ENCODE assay signal across 11 mouse cellular contexts in genomic region chr17:17409601-17410000, GRCm38 (mm10). TPM values are rescaled to one million over a fixed set of nuclear protein-coding genes. Genes with fewer than 3 reads are reported as not detected.
DNase-seq lines count a peak whose midpoint lies in the region; ATAC-seq and TF ChIP-seq lines count a peak whose summit lies in the region.
"Had no signal": no experiment of that assay in that cellular context is flagged by ENCODE, and none has a peak within 500 bp of the region (broad histone marks: within the 10 kb centered on the region; RNA-seq: fewer than 3 reads in every experiment).

No protein-coding gene starts in this region.

- no peak overlapping the region for H3K4me3 ChIP-seq in embryonic facial prominence, embryonic 10.5 days
- H3K4me3 ChIP-seq in hindbrain, embryonic 15.5 days, result no peak overlapping the region
- no peak overlapping the region for H3K4me3 ChIP-seq in midbrain, postnatal 0 days (ENCODE audit: low read depth, low read length)
- H3K4me3 ChIP-seq in gastrocnemius, adult 2 months, result no peak overlapping the region
- H3K4me3 ChIP-seq in intestine, embryonic 16.5 days (ENCODE audit: low read length), result no peak overlapping the region
- H3K4me3 ChIP-seq: heart, embryonic 12.5 days; myocyte had no signal

- intact Hi-C loops in gastrocnemius, adult 2 months (cut with DNase I), result no loop called here

- TF ChIP-seq CTCF in midbrain, postnatal 0 days (IDR thresholded peaks at IDR 0.05), result no peak; the same call in 1 of the 2 replicates
- TF ChIP-seq CTCF in gastrocnemius, adult 2 months (IDR thresholded peaks at IDR 0.05), result no peak

- H3K4me2 ChIP-seq in hindbrain, embryonic 15.5 days, result no peak overlapping the region
- H3K4me2 ChIP-seq in midbrain, postnatal 0 days (ENCODE audit: low read depth, low read length, poor library complexity, severe bottlenecking), result no peak overlapping the region
- no peak overlapping the region for H3K4me2 ChIP-seq in intestine, embryonic 16.5 days (ENCODE audit: low read depth, low read length)
- H3K4me2 ChIP-seq: heart, embryonic 12.5 days had no signal

- H3K4me1 ChIP-seq in embryonic facial prominence, embryonic 10.5 days, result peaks cover 42% of the 10 kb centered on the region
- H3K4me1 ChIP-seq in hindbrain, embryonic 15.5 days (replicated peaks), result peaks cover 8% of the 10 kb centered on the region; the same call in 1 of the 2 replicates
- no peaks in the 10 kb centered on the region for H3K4me1 ChIP-seq in midbrain, postnatal 0 days (ENCODE audit: insufficient read depth, low read length)
- H3K4me1 ChIP-seq in intestine, embryonic 16.5 days (ENCODE audit: control insufficient read depth, insufficient read depth, low read length), result no peaks in the 10 kb centered on the region

- no peaks in the 10 kb centered on the region for H3K27me3 ChIP-seq in embryonic facial prominence, embryonic 10.5 days (replicated peaks; ENCODE audit: low read depth, poor library complexity, severe bottlenecking)
- no peaks in the 10 kb centered on the region for H3K27me3 ChIP-seq in hindbrain, embryonic 15.5 days
- H3K27me3 ChIP-seq in midbrain, postnatal 0 days (ENCODE audit: insufficient read depth, low read length), result no peaks in the 10 kb centered on the region
- H3K27me3 ChIP-seq in intestine, embryonic 16.5 days (replicated peaks; ENCODE audit: control insufficient read depth, insufficient read depth, low read length), result no peaks in the 10 kb centered on the region
- H3K27me3 ChIP-seq: heart, embryonic 12.5 days had no signal

- peaks cover 18% of the 10 kb centered on the region for H3K36me3 ChIP-seq in embryonic facial prominence, embryonic 10.5 days (replicated peaks)
- no peaks in the 10 kb centered on the region for H3K36me3 ChIP-seq in hindbrain, embryonic 15.5 days
- no peaks in the 10 kb centered on the region for H3K36me3 ChIP-seq in midbrain, postnatal 0 days (ENCODE audit: insufficient read depth, low read length)
- H3K36me3 ChIP-seq in intestine, embryonic 16.5 days (ENCODE audit: control insufficient read depth, insufficient read depth, low read length), result no peaks in the 10 kb centered on the region
- H3K36me3 ChIP-seq: G1E; heart, embryonic 12.5 days had no signal

- peak; percentile 3 for DNase-seq in kidney, postnatal 14 days
- no peak for DNase-seq in kidney, adult 18-20 months
- DNase-seq in embryonic facial prominence, embryonic 10.5 days (ENCODE audit: low spot score), result peak; percentile 46
- DNase-seq in midbrain, postnatal 0 days (ENCODE audit: low spot score), result peak; percentile 42
- no peak for DNase-seq in gastrocnemius, adult 2 months
- DNase-seq in adrenal gland, postnatal 25 days, result no peak

- H3K9ac ChIP-seq in hindbrain, embryonic 15.5 days, result no peak overlapping the region
- H3K9ac ChIP-seq in midbrain, postnatal 0 days (replicated peaks; ENCODE audit: low read length, poor library complexity, severe bottlenecking), result no peak overlapping the region
- H3K9ac ChIP-seq in intestine, embryonic 16.5 days (ENCODE audit: low read depth, low read length), result no peak overlapping the region
- H3K9ac ChIP-seq: heart, embryonic 12.5 days had no signal

- peaks cover 3% of the 10 kb centered on the region; the same call in 1 of the 2 replicates for H3K9me3 ChIP-seq in embryonic facial prominence, embryonic 10.5 days
- no peaks in the 10 kb centered on the region for H3K9me3 ChIP-seq in hindbrain, embryonic 15.5 days
- no peaks in the 10 kb centered on the region for H3K9me3 ChIP-seq in midbrain, postnatal 0 days (ENCODE audit: low read length)
- no peaks in the 10 kb centered on the region for H3K9me3 ChIP-seq in intestine, embryonic 16.5 days (ENCODE audit: control insufficient read depth, low read length)
- H3K9me3 ChIP-seq: G1E; heart, embryonic 12.5 days had no signal

- peak; percentile 51; the same call in 1 of the 2 replicates for ATAC-seq in hindbrain, embryonic 15.5 days (ENCODE audit: low FRiP score, low read depth)
- ATAC-seq in midbrain, postnatal 0 days (ENCODE audit: low FRiP score), result 0 out of 2 replicates have a peak, but pooled peaks have one; percentile 31
- no peak for ATAC-seq in intestine, embryonic 16.5 days

- WGBS in embryonic facial prominence, embryonic 10.5 days, result 12% methylated on average over 2 of the region's 2 CpGs
- WGBS in hindbrain, embryonic 15.5 days, result 4% methylated on average over 2 of the region's 2 CpGs
- 0% methylated on average over 2 of the region's 2 CpGs for WGBS in midbrain, postnatal 0 days
- WGBS in intestine, embryonic 16.5 days, result 23% methylated on average over 2 of the region's 2 CpGs

- H3K27ac ChIP-seq in embryonic facial prominence, embryonic 10.5 days (replicated peaks), result peak overlapping the region; percentile 57
- no peak overlapping the region for H3K27ac ChIP-seq in hindbrain, embryonic 15.5 days (replicated peaks)
- H3K27ac ChIP-seq in midbrain, postnatal 0 days (ENCODE audit: low read depth, low read length), result no peak overlapping the region
- H3K27ac ChIP-seq in gastrocnemius, adult 2 months, result no peak overlapping the region
- H3K27ac ChIP-seq in intestine, embryonic 16.5 days (ENCODE audit: low read length), result no peak overlapping the region

RNA-seq across cellular contexts. Expression of gene Lix1, which starts 7.1 kb away (rescaled TPM):
- polyA plus RNA-seq in embryonic facial prominence, embryonic 10.5 days (2016; fragmentation: Nextera tagmentation; extraction: Ambion mirVana), result 74.4 and 83.9 TPM in 2 replicates
- polyA plus RNA-seq in hindbrain, embryonic 15.5 days (2015; fragmentation: Nextera tagmentation; extraction: Ambion mirVana), result 10.2 and 12.4 TPM in 2 replicates
- total RNA-seq in midbrain, postnatal 0 days (2014; rRNA removed), result 11.4 and 11.9 TPM in 2 replicates
- polyA plus RNA-seq in midbrain, postnatal 0 days (2015; fragmentation: Nextera tagmentation; extraction: Ambion mirVana), result 10.9 and 12.9 TPM in 2 replicates
- 1 to 10 TPM in 1 of 2 experiments, under 1 TPM in 1; 0.82 to 2.0 TPM for total RNA-seq in gastrocnemius, adult 2 months (2021)
- 7.3 and 9.0 TPM in 2 replicates for total RNA-seq in adrenal gland, postnatal 25 days (2021)
- 3.1 and 4.0 TPM in 2 replicates for polyA plus RNA-seq in intestine, embryonic 16.5 days (2015; fragmentation: Nextera tagmentation; extraction: Ambion mirVana)
- polyA plus RNA-seq: G1E had no signal

RNA-seq across cellular contexts. Expression of gene Riok2, which starts 35.5 kb away (rescaled TPM):
- polyA plus RNA-seq in embryonic facial prominence, embryonic 10.5 days (2016; fragmentation: Nextera tagmentation; extraction: Ambion mirVana), result 36.0 and 37.3 TPM in 2 replicates
- polyA plus RNA-seq in hindbrain, embryonic 15.5 days (2015; fragmentation: Nextera tagmentation; extraction: Ambion mirVana), result 20.6 and 22.1 TPM in 2 replicates
- total RNA-seq in midbrain, postnatal 0 days (2014; rRNA removed), result 28.6 and 33.6 TPM in 2 replicates
- 11.2 and 12.7 TPM in 2 replicates for polyA plus RNA-seq in midbrain, postnatal 0 days (2015; fragmentation: Nextera tagmentation; extraction: Ambion mirVana)
- total RNA-seq in gastrocnemius, adult 2 months (2021), result 10 to 100 TPM; 12.1 to 14.6 TPM
- 37.4 and 43.5 TPM in 2 replicates for total RNA-seq in adrenal gland, postnatal 25 days (2021)
- polyA plus RNA-seq in intestine, embryonic 16.5 days (2015; fragmentation: Nextera tagmentation; extraction: Ambion mirVana), result 23.9 and 25.8 TPM in 2 replicates

Comparison
In these comparisons a context has a peak if more than half of its experiments do, and no peak if none do; other contexts are left out.
1. DNase-seq: peak in kidney, postnatal 14 days (single experiment), embryonic facial prominence, embryonic 10.5 days (single experiment) and midbrain, postnatal 0 days (single experiment); none in kidney, adult 18-20 months (single experiment), gastrocnemius, adult 2 months (single experiment) and adrenal gland, postnatal 25 days (single experiment).